Mouse (Mus musculus) liver, adult (tissue): ENCODE measurements at regions not wholly inside any gene's neighbourhood (a gene's known extent, or its start where the extent isn't known, plus 50 kb on each side); places are given as distances from the start of the nearest gene placed in this dataset.

Experiments used
- GATA4 ChIP-seq: IDR thresholded peaks from 2 replicates; pipeline ENCODE4 v1.6.1; 2014; ENCODE audit warnings: mild to moderate bottlenecking, low read length; ENCODE audit not compliant: insufficient replicate concordance

GRCm38 (mm10) chr1:69433655-69434357 is 253.2 kb downstream of the Ikzf2 start:
- TF ChIP-seq GATA4: no peak

DNA sequence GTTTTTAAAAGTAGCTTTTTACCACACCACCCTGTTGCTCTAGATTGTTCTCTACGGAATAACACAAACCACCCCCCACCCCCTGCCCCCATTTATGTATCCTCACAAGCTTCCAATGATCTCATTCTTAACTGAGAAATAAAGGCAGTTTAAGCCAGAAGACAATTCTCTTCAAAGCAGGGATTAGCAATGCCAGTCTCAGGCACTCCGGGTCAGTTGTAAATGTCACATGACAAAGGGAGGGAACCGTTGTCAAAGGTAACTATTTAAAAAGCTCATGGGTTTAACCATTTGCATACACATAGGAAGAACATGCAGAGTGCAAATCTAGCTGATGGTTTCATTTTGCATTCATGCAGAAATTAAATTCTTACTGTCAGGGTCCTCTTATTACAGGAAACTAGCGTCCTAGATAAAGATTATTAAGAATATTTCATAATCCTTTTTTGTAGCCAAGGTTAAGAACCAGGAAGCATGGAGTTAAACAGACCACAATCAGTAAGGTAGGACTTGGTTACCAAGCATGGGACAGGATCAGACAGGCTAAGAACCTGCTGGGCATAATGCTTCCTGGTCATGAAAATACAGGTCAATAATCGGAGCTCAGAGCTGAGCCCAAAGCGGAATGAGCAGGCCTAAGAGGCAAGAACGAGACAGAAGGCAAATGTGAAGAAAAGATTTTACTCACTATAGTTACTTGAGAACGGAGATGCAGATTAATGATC is 256.2 kb downstream of the Ikzf2 start:
- no peak for TF ChIP-seq GATA4

DNA sequence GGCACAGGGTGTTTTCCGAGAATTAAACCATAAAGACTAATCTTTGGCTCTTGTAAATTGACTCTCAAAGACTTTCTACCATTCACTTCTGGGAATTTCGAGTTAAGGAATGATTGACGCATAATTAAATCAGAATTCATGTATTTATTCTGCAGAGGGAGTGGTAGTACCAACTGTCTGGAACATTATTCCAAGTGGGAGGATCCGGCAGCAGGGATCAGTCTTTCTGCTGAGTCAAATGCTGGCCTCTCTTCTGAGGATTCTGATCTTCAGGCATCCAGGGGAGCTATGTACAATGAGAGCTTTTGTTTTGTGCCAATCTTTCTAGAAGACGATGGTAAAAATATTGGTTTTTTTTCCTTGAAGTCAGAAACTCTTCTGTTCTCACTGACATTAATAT is 257.4 kb downstream of the Ikzf2 start:
- TF ChIP-seq GATA4: no peak

DNA sequence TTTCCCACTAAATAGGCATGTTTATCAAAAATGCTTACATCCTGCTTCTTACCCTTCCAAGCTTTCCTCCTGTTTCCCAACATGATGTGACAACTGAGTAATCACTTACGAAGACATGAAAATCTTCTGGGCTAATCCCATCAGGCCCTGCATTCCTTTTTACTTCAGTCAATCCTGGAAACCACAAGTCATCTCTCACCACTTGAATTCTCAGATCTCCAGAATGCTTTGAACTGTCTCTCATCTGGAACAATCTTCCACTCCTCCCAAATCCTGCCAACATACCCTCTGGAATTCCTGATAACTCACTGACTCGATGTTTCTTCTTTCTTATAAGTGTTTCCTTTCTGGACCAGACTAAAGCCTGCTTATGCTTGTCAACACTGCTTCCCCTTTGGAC is 289.4 kb downstream of the Ikzf2 start:
- no peak for TF ChIP-seq GATA4

GRCm38 (mm10) chr1:69382374-69382773 is 274.5 kb upstream of the Erbb4 start:
- TF ChIP-seq GATA4: no peak

GRCm38 (mm10) chr1:69379741-69380140 is 271.9 kb upstream of the Erbb4 start:
- TF ChIP-seq GATA4: no peak

DNA sequence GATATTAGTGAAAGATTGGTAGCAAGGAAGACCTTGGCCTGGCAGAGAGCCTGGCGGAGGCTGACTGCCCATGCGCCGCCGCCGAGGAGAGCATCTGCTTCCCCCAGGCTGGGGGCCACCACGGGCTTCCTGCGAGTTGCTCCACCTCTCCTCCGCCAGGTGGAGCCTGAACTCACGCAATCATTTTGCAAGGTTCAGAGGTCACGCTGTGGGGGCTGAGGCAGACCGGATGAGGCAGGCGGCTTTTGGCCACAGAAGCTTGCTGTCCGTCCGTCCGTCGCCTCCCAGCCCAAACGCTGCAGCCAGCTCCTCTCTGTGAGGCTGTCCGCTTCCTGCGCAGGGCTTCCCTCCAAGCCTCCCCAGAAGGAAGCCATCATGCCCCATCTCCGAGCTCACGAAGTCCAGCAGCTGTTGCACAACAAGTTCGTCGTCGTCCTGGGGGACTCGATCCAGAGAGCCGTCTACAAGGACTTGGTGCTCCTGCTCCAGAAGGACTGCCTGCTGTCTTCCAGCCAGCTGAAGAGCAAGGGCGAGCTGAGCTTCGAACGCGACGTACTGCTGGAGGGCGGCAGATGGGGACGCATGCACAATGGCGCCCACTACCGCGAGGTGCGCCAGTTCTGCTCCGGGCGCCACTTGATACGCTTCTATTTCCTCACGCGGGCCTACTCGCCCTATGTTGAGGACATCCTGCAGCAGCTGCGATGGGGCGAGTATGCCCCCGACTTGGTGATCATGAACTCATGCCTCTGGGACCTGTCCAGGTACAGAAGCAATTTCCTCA is 269.3 kb upstream of the Erbb4 start:
- TF ChIP-seq GATA4: no peak

DNA sequence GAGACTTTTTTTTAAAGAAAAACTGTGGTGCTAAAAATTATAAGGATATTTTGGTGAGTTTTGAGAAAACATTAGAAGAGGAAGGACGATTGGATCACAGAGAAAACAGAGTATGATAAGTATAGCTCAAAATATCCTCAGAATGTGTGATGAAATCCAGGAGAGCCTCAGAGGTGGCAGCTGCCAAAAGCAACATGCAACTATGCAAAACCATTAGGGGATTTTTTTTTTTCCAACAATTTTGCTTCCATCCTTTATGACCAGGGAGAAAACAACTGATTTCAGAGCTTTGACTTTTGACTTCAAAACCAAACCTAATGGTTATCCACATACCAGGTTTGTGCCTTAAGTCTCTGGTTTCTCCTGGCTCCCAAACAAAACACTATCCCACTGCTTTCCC is 267.4 kb upstream of the Erbb4 start:
- no peak for TF ChIP-seq GATA4

- TF ChIP-seq GATA4: no peak
Measured at GRCm38 (mm10) chr1:69370078-69370477, 262.2 kb upstream of the Erbb4 start.

GRCm38 (mm10) chr1:69367531-69367930 is 259.7 kb upstream of the Erbb4 start:
- TF ChIP-seq GATA4: no peak

DNA sequence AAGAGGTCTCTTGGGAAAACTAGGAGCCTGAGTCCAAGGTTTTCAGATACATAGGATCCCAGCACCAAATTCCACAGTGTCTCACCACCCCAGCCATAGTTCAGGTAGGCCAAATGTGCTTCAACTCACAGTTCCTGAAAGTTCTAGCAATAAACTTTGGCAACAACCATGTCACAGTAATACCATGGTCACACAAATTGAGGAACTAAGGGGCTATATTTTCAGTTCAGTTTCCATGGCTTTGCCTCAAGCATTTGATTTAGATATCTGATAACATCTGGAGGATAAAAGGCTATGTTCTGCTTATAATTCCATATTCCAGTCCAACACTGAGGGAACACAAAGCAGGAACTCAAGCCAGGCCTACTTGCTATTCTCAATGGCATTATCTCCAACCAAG is 256.2 kb upstream of the Erbb4 start:
- no peak for TF ChIP-seq GATA4

GRCm38 (mm10) chr1:69357548-69357947 is 249.7 kb upstream of the Erbb4 start:
- no peak for TF ChIP-seq GATA4

- no peak for TF ChIP-seq GATA4
Measured at GRCm38 (mm10) chr1:69350417-69350816, 242.6 kb upstream of the Erbb4 start.

GRCm38 (mm10) chr1:69349826-69350225 is 242.0 kb upstream of the Erbb4 start:
- no peak for TF ChIP-seq GATA4

GRCm38 (mm10) chr1:69342100-69342499 is 234.2 kb upstream of the Erbb4 start:
- TF ChIP-seq GATA4: no peak

GRCm38 (mm10) chr1:69340481-69340880 is 232.6 kb upstream of the Erbb4 start:
- no peak for TF ChIP-seq GATA4
